Mouse (Mus musculus): Measurements from ENCODE around the gene Med11. TPM values are rescaled to one million over a fixed set of nuclear protein-coding genes. Genes with fewer than 3 reads are reported as not detected.
"Not testable (repeated sequence)": the region's sequence is repeated elsewhere in the genome, so short reads cannot be mapped to it uniquely, and the experiment has no call there.

The Med11 gene
- polyA plus RNA-seq, 1 experiment from 2014 or later, result 19.5 TPM

DNA sequence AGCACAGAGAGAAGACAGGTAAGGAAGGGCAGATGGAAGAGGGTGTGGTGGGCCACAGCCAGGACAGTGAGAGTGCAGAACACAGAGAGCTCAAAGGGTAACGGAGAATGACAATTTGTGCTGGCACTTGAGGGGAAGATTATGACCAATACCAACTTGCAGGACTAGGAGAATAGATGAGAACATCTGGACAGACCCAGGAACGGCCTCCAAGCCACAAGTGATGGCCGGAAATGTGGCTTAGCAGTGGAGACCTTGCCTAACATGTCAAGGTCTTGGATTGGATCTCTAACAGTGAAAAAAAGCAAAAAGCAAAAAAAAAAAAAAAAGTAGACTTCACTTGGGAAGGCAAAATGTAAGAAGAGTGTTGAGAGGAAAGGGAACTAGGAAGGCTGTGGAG is 18.0 kb downstream of the Med11 start:
- no peaks in the 10 kb centered on the region for H3K36me3 ChIP-seq
- H3K4me2 ChIP-seq, result no peak overlapping the region
- H3K4me1 ChIP-seq (replicated peaks), result peaks cover 18% of the 10 kb centered on the region
- peaks cover 11% of the 10 kb centered on the region for H3K27me3 ChIP-seq
- WGBS, result 79% methylated on average over 3 of the region's 3 CpGs
- no peak overlapping the region for H3K4me3 ChIP-seq
- no peak overlapping the region for H3K9ac ChIP-seq
- no peak for ATAC-seq (replicated peaks; ENCODE audit: insufficient number of reproducible peaks, insufficient read depth, low FRiP score, low read depth)
- no peaks in the 10 kb centered on the region for H3K9me3 ChIP-seq (replicated peaks)
- no peak overlapping the region for H3K27ac ChIP-seq

DNA sequence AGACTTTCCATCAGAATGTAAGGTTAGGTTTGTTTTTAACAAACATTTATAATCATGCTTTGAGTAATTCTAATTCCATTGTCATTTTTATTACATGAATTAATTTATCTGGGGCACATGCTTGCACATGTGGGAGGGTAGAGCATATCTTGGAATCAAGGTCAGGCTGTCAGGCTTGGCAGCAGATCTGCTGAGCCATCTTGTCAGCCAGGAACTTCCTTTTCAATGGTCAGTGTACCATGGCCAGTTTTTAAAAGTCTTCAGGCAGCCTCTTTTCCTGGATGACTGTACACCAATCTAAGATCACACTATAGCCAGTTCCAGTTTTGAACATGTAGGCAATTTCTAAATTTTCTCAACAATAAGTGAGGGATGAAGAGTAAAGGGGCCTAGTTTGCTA is 21.0 kb downstream of the Med11 start:
- Histone ChIP-seq H3K9me3 (replicated peaks) (no peaks in the 10 kb centered on the region), H3K9ac (no peak overlapping the region), H3K4me1 (replicated peaks) (0 out of 2 replicates have a peak, but pooled peaks cover 2% of the 10 kb centered on the region), H3K4me2 (no peak overlapping the region), H3K27me3 (no peaks in the 10 kb centered on the region), H3K36me3 (no peaks in the 10 kb centered on the region), H3K4me3 (no peak overlapping the region), H3K27ac (no peak overlapping the region)
- ATAC-seq (replicated peaks; ENCODE audit: insufficient number of reproducible peaks, insufficient read depth, low FRiP score, low read depth), result no peak

DNA sequence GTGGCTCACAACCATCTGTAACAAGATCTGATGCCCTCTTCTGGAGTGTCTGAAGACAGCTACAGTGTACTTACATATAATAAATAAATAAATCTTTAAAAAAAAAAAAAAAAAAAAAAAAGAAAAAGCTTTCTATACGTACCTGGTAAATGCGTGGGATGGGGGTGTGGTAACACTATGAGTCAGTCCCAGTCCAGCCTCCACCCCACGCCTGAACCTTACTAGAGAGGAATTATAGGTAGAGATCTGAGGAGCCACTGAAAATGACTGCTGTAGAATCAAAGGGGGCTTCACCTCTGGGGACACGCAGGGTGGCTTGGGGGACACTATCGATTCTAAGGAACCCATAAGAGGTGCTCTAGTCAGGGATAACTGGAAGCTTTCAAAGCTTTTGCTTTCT is 21.6 kb downstream of the Med11 start:
- H3K4me3 ChIP-seq; H3K36me3 ChIP-seq; H3K4me1 ChIP-seq (replicated peaks); H3K9ac ChIP-seq; ATAC-seq (replicated peaks; ENCODE audit: insufficient number of reproducible peaks, insufficient read depth, low FRiP score, low read depth); H3K27me3 ChIP-seq; H3K27ac ChIP-seq; H3K4me2 ChIP-seq; H3K9me3 ChIP-seq (replicated peaks): not testable (repeated sequence)
- 78% methylated on average over 5 of the region's 5 CpGs for WGBS

DNA sequence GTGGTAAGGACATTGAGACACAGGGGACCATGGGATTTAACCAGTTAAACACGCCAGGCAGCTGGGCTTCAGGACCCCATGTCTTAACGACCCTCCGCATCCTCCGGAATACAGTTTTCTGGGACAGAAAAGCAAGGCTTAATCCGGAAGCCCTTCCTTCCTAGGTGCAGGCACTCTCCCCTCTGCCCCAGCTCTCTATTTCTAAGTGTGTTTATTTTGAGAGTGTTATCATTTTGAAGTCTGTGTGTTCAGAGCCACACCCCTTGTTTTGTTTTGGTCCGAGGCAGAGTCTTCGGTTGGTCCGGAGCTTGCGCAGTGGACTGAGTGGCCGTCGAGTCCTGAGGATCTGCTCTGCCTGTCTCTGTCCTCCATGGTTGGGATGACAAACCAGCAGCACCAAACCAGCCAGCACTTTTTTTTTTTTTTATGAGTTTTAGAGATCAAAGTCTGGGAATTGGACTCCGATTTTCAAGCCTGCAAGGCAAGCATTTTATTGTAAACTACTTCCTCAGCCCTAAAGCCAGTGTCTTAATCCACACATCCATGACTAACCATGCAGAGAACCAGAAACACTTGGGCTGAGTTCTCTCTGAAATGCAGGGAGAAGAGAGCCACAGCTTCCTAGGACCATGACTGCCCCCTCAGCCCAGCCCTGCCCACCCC is 23.3 kb downstream of the Med11 start:
- Histone ChIP-seq H3K4me1 (replicated peaks) (0 out of 2 replicates have a peak, but pooled peaks cover 2% of the 10 kb centered on the region), H3K9me3 (replicated peaks) (no peaks in the 10 kb centered on the region), H3K4me2 (no peak overlapping the region), H3K9ac (no peak overlapping the region), H3K27ac (no peak overlapping the region), H3K36me3 (no peaks in the 10 kb centered on the region), H3K4me3 (no peak overlapping the region), H3K27me3 (no peaks in the 10 kb centered on the region)
- ATAC-seq (replicated peaks; ENCODE audit: insufficient number of reproducible peaks, insufficient read depth, low FRiP score, low read depth), result no peak
- WGBS, result 53% methylated on average over 12 of the region's 12 CpGs

DNA sequence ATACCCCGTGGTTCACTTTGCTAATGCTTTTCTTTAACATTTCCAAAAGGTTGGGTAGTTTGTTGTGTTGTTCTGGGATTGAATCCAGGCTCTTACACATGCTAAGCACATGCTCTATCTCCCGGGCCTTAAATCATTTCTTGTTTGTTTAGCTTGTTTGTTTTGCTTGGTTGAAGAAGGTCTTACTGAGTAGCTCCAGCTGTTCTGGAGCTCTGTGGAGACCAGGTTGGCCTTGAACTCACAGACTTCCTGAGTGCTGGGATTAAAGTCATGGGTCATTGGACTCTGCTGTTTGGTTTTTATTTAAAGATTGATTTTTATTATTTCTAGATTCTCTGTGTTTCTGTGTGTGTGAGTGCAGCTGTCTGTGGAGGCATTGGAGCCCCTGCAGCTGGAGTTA is 33.8 kb downstream of the Med11 start:
- Histone ChIP-seq H3K9ac (no peak overlapping the region), H3K27ac (no peak overlapping the region), H3K27me3 (no peaks in the 10 kb centered on the region), H3K4me3 (no peak overlapping the region), H3K9me3 (replicated peaks) (no peaks in the 10 kb centered on the region), H3K4me1 (replicated peaks) (no peaks in the 10 kb centered on the region), H3K36me3 (no peaks in the 10 kb centered on the region), H3K4me2 (no peak overlapping the region)
- no peak for ATAC-seq (replicated peaks; ENCODE audit: insufficient number of reproducible peaks, insufficient read depth, low FRiP score, low read depth)
- WGBS, result 51% methylated on average over 2 of the region's 2 CpGs

DNA sequence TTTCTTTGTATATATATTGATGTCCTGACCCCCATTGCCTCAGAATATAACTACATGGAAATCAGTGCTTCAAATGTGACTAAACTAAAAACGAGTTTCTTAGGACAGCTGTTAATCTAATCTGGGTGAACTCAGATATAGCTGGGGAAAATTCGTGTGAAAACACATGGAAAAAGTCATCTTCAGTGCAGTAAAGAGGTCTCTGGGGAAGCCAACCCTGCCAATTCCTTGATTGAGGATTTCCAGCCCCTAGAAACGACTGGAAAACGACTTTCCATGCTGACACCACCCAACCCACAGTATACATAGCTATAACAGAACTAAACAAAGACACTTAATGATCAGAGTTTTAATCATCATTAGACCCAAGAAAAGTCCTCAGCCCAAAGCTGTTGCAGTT is 36.1 kb downstream of the Med11 start:
- no peaks in the 10 kb centered on the region for H3K4me1 ChIP-seq (replicated peaks)
- no peaks in the 10 kb centered on the region for H3K27me3 ChIP-seq
- no peaks in the 10 kb centered on the region for H3K9me3 ChIP-seq (replicated peaks)
- H3K36me3 ChIP-seq, result no peaks in the 10 kb centered on the region
- WGBS, result 28% methylated on average over 4 of the region's 4 CpGs
- ATAC-seq (replicated peaks; ENCODE audit: insufficient number of reproducible peaks, insufficient read depth, low FRiP score, low read depth), result no peak
- H3K27ac ChIP-seq, result no peak overlapping the region
- no peak overlapping the region for H3K4me3 ChIP-seq
- no peak overlapping the region for H3K9ac ChIP-seq
- no peak overlapping the region for H3K4me2 ChIP-seq

DNA sequence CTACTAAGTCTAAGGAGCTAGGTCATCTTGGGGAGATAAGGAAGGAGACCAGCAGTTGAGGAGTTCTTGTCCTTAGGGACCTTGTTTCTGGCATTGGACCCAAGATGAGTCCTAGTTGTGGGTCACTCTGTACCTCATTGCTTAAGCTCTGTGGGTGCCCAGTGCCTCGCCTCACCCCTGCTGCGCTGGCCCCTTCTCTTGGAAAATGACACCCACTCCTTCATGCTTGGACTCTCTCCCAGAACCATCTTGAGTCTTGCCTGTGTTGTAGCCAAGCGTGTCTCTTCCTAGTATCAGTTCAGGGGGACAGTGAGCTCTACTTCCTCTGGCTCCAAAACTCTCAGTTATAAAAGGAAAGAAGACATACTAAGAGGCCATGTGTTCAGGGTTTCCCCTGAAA is 37.4 kb downstream of the Med11 start:
- Histone ChIP-seq H3K4me1 (replicated peaks) (no peaks in the 10 kb centered on the region), H3K9ac (no peak overlapping the region), H3K4me2 (no peak overlapping the region), H3K9me3 (replicated peaks) (no peaks in the 10 kb centered on the region), H3K27me3 (no peaks in the 10 kb centered on the region), H3K4me3 (no peak overlapping the region), H3K36me3 (no peaks in the 10 kb centered on the region), H3K27ac (no peak overlapping the region)
- WGBS, result 68% methylated on average over 3 of the region's 3 CpGs
- no peak for ATAC-seq (replicated peaks; ENCODE audit: insufficient number of reproducible peaks, insufficient read depth, low FRiP score, low read depth)

DNA sequence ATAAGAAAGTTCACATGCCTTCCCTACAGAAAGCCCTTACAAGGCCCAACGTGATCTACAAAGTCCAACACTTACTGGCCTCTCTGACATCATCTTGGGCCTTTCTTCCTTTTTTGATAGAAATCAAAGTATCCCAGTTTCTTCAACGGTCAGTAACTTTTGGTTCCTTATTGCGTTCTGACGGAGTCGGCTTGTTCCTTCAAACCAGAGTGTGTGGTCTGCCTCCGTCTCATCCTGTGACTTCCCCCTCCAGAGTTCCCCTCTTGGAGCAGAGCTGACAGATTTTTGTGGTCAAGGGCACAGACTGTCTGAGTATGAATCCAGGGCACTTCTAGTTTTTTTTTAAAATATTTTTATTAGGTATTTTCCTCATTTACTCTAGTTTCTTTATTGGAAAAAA is 38.0 kb downstream of the Med11 start:
- no peak overlapping the region for H3K4me2 ChIP-seq
- 70% methylated on average over 6 of the region's 6 CpGs for WGBS
- no peak overlapping the region for H3K4me3 ChIP-seq
- H3K36me3 ChIP-seq, result no peaks in the 10 kb centered on the region
- H3K4me1 ChIP-seq (replicated peaks), result no peaks in the 10 kb centered on the region
- ATAC-seq (replicated peaks; ENCODE audit: insufficient number of reproducible peaks, insufficient read depth, low FRiP score, low read depth), result no peak
- no peak overlapping the region for H3K27ac ChIP-seq
- H3K9ac ChIP-seq, result no peak overlapping the region
- no peaks in the 10 kb centered on the region for H3K9me3 ChIP-seq (replicated peaks)
- no peaks in the 10 kb centered on the region for H3K27me3 ChIP-seq

DNA sequence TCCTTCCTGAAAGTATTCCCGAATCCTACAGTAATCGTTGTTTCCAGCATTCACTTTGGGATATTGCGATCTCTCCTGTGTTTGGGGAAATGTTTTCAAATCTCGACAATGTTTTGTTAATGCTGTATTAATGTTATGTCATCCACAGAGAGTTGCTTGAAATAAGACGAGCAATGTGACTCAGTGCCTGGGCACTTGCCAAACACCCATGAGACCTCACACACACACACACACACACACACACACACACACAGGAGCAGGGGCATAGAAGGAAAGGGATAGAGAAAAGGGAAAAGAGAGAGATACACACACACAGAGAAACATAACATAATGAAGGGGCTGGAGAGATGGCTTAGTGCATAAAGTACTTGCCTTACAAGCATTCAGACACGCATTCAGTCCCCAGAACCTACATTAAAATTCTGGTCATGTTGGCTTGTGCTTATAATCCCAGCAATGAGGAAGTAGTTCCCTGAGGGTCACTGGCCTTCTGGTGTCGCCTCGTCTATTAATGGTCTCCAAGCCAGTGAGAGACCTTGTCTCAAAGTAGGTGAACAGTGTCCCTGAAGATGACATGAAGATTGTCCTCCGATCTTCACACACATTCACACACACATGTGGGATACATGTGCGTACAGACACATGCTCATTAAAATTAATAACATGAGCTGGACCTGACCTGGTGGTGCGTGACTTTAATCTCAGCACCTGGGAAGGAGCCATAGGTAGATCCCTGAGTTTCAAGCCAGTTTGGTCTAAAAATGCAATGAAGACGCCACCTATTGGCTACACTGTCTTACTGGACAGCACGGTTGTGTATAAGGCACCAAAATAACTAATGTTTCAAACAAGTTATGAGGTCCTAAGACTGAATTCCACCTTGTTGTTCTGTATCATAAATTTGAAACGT is 48.1 kb downstream of the Med11 start:
- no peaks in the 10 kb centered on the region for H3K4me1 ChIP-seq (replicated peaks)
- 66% methylated on average over 14 of the region's 14 CpGs for WGBS
- H3K4me2 ChIP-seq, result no peak overlapping the region
- no peak overlapping the region for H3K9ac ChIP-seq
- H3K36me3 ChIP-seq, result no peaks in the 10 kb centered on the region
- 0 out of 2 replicates have a peak, but pooled peaks cover 5% of the 10 kb centered on the region for H3K27me3 ChIP-seq
- H3K4me3 ChIP-seq, result no peak overlapping the region
- H3K27ac ChIP-seq, result no peak overlapping the region
- H3K9me3 ChIP-seq (replicated peaks), result no peaks in the 10 kb centered on the region
- no peak for ATAC-seq (replicated peaks; ENCODE audit: insufficient number of reproducible peaks, insufficient read depth, low FRiP score, low read depth)

DNA sequence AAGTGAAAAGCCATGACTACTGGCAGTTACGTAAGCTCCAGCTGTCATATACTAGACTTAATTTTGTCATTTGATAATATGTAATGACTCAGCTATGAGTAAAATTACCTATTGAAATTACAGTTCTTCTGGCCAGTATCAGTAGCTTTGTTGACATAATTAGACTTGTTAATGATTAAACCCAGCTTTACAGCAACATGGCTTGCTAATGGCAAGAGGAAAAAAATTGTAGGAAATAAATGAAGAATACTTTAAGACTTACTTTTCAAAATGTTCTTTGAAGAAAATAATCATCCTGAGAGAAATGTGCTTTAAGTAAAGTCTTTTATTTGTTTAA is 48.7 kb downstream of the Med11 start:
- Histone ChIP-seq H3K4me2 (no peak overlapping the region), H3K4me1 (replicated peaks) (no peaks in the 10 kb centered on the region), H3K4me3 (no peak overlapping the region), H3K36me3 (no peaks in the 10 kb centered on the region), H3K9ac (no peak overlapping the region), H3K27me3 (0 out of 2 replicates have a peak, but pooled peaks cover 9% of the 10 kb centered on the region), H3K27ac (no peak overlapping the region), H3K9me3 (replicated peaks) (no peaks in the 10 kb centered on the region)
- WGBS, result 81% methylated on average over 1 of the region's 1 CpGs
- ATAC-seq (replicated peaks; ENCODE audit: insufficient number of reproducible peaks, insufficient read depth, low FRiP score, low read depth), result no peak

DNA sequence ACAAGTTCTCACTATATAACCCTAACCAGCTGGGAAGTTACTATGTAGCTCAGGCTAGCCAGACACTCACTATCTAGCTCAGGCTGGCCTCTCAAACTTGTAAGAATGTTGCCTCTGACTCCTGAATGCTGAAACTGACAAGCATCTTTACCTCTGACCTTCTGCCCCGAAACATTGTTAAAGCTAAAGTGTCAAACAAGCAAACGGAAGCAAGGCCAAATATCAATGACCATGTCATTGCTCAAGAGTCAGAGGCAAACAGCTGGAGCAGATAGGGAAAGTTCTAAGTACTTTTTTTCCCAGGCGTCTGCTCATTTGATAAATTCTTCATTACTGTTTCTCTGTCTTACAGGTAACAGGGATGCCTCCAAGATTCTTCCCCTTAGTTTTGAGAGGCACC is 50.3 kb downstream of the Med11 start:
- no peak overlapping the region for H3K4me3 ChIP-seq
- no peak overlapping the region for H3K4me2 ChIP-seq
- no peaks in the 10 kb centered on the region for H3K4me1 ChIP-seq (replicated peaks)
- no peak for ATAC-seq (replicated peaks; ENCODE audit: insufficient number of reproducible peaks, insufficient read depth, low FRiP score, low read depth)
- H3K9me3 ChIP-seq (replicated peaks), result no peaks in the 10 kb centered on the region
- H3K9ac ChIP-seq, result no peak overlapping the region
- no peak overlapping the region for H3K27ac ChIP-seq
- WGBS, result 62% methylated on average over 3 of the region's 3 CpGs
- H3K27me3 ChIP-seq, result 0 out of 2 replicates have a peak, but pooled peaks cover 10% of the 10 kb centered on the region
- no peaks in the 10 kb centered on the region for H3K36me3 ChIP-seq

Data from heart, embryonic 15.5 days (tissue).